Mouse (Mus musculus): Measurements from ENCODE around the gene Hs2st1. TPM values are rescaled to one million over a fixed set of nuclear protein-coding genes. Genes with fewer than 3 reads are reported as not detected.

The Hs2st1 gene
- total RNA-seq, 2 experiments from 2014 or later, result 11.9 to 12.6 TPM

DNA sequence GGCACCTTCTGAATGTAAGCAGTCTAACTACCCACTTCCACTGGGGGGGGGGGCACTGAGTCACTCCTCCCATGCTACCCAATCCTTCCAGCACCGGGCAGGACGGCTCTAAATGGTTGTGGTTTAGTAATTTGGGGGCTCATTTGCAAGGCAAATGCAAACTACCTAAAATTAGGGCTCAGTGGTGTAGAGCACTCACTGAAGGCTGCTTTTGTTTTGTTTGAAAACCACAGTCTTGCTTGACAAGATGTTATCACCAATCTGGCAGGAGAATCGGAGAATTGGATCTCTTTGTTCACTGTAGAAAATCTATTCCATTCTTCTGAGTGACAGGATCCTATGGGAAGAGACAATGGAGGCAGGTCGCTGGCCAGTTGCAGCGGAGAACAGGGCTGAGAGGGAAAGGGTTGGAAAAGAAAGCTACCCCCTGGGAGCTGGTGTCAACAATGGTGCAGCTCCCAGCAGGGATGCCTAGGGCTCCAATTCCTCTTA is 158.9 kb downstream of the Hs2st1 start:
- intact Hi-C loops (cut with DNase I), result no loop called here
- DNase-seq, result no peak

GRCm38 (mm10) chr3:144408953-144409352 is 161.0 kb downstream of the Hs2st1 start:
- intact Hi-C loops (cut with DNase I), result no loop called here

GRCm38 (mm10) chr3:144405331-144405730 is 164.7 kb downstream of the Hs2st1 start:
- intact Hi-C loops (cut with DNase I), result no loop called here
- DNase-seq, result no peak

More at GRCm38 (mm10) chr3:144408953-144409352, 161.0 kb downstream of the Hs2st1 start:
- DNase-seq, result no peak

DNA sequence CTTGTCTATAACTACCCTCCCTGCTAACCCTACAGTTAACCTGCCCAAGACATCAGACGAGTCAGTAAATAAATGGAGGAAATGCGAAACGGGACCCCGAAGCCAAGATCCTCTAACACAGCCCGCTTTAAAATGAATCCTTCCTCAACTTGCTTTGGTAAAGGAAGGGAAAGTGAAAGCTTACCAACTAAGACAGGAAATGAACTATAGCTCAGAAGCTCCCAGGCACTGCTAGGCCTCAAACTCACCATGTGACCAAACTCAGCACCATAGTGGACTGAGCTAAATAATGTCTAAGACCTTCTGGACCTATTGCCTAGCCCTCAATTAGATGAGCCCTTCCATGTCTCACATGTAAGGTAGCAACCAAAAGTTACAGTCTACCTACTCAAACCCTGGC is 168.7 kb downstream of the Hs2st1 start:
- intact Hi-C loops (cut with DNase I), result no loop called here
- DNase-seq, result no peak

- intact Hi-C loops (cut with DNase I), result no loop called here
- no peak for DNase-seq
These were observed 169.1 kb downstream of the Hs2st1 start for GRCm38 (mm10) chr3:144400870-144401269.

DNA sequence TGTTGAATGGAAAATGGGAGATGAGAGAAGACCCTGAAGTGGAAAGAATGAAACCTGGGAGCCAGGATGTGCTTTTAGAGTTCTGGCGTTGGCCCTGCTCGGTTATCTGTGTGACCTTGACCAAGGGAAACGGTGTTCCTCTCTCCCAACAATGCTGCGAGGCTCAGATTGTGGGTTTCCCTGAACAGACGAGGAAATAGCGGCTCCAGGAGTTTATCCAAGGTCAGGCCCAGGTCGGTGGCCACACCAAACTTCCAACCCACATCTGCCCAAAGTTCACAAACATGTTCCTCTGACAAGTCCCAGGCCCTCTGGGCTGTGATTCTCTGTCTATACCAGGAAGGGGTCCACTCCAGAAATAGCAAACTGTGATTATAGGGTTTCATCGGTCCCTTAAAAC is 169.6 kb downstream of the Hs2st1 start:
- intact Hi-C loops (cut with DNase I), result no loop called here
- peak in 1 of 2 experiments; percentile 11 for DNase-seq

GRCm38 (mm10) chr3:144399358-144400096 is 170.5 kb downstream of the Hs2st1 start:
- intact Hi-C loops (cut with DNase I), result loop anchor here (5.0 to 10.0 kb wide), 3 partner anchors 37 to 805 kb away; partner anchors contain the start of gene Lmo4
- peak; percentile 86 to 92 for DNase-seq

- intact Hi-C loops (cut with DNase I), result loop anchor here (5.0 to 10.0 kb wide), 3 partner anchors 36 to 803 kb away; partner anchors contain the start of gene Lmo4
- DNase-seq, result no peak
These were observed 171.8 kb downstream of the Hs2st1 start for GRCm38 (mm10) chr3:144398166-144398565.

GRCm38 (mm10) chr3:144396478-144396877 is 173.5 kb downstream of the Hs2st1 start:
- DNase-seq, result no peak
- intact Hi-C loops (cut with DNase I), result loop anchor here (5.0 to 10.0 kb wide), 3 partner anchors 34 to 802 kb away; partner anchors contain the start of gene Lmo4

DNA sequence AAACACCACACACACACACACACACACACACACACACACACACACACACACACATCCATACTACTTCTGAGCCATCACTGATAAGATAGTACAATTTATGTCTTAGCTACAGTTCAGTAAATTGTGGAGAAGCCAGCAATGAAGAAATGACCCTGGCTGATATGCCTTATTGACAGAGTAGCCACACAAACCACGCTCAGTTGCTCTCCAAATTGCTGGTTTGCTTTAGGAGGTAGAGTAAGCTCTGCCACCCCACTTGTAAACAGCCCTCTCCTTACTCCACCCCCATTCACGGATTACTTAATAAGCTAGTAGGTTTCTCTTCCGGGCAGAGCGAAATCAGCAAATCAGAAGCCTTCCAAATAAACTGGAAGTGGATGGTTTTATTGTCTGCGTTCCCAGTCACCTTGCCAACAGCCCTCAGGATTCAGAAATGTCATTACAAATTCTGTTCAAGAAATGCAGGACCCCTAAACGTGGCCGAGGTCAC is 175.5 kb downstream of the Hs2st1 start:
- no peak for DNase-seq
- intact Hi-C loops (cut with DNase I), result loop anchor here (10.0 kb wide), 1 partner anchor 800 kb away; no protein-coding TSS in a partner anchor

DNA sequence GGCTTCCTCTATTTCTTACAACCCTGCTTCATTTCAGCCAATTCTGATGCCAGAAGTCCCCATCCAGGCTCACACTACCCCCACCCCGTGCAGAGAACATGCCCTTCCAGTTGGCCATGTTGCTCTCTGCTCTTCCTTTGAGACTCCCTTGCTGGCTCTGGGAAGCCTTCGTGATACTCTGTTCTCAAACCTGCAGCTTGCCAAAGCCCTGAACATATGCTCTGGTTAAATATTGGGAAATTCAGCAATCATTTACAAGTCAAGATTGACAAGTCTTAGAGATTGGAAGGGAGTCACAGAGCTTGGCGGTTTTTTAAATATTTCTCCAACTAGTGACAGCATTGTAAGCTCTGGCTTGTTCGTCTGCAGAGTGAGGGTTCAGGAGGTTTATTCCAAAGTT is 183.5 kb downstream of the Hs2st1 start:
- no peak for DNase-seq
- intact Hi-C loops (cut with DNase I), result loop anchor here (10.0 kb wide), 1 partner anchor 142 kb away; no protein-coding TSS in a partner anchor

DNA sequence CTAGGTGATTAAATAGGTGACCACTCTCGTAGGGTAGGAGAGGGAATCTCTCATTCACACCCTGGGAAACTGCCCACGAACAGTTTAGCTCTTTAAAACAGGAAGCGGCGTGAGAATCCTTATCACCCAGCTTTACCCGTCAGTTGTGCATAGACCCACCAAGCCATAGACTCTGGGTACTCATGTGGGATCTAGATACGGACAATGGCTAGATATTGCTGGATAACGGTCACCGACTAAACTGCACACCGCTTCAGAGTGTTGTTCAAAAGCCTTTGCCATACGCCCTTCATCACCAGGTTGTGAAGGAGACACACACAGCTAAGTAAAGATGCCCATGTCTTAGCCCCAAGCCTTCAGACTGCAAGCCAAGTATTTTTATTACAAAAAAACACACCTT is 185.3 kb downstream of the Hs2st1 start:
- intact Hi-C loops (cut with DNase I), result loop anchor here (5.0 to 10.0 kb wide), 2 partner anchors 140 to 182 kb away; no protein-coding TSS in a partner anchor
- DNase-seq, result no peak

- intact Hi-C loops (cut with DNase I), result loop anchor here (5.0 to 10.0 kb wide), 2 partner anchors 137 to 179 kb away; no protein-coding TSS in a partner anchor
- no peak for DNase-seq
These were observed 188.5 kb downstream of the Hs2st1 start for GRCm38 (mm10) chr3:144381431-144381980.

- peak; percentile 80 to 84 for DNase-seq
- intact Hi-C loops (cut with DNase I), result loop anchor here (5.0 to 10.0 kb wide), 2 partner anchors 136 to 179 kb away; no protein-coding TSS in a partner anchor
These were observed 189.1 kb downstream of the Hs2st1 start for GRCm38 (mm10) chr3:144380921-144381320.

- DNase-seq, result no peak
- intact Hi-C loops (cut with DNase I), result loop anchor here (5.0 to 10.0 kb wide), 2 partner anchors 135 to 178 kb away; no protein-coding TSS in a partner anchor
These were observed 190.2 kb downstream of the Hs2st1 start for GRCm38 (mm10) chr3:144379801-144380200.

Other genes starting within 250 kb of the Hs2st1 start
- 100 to 1,000 TPM; 169 to 176 TPM for gene Selenof, start 123 bp upstream of the Hs2st1 start, total RNA-seq (2021)
- gene Sh3glb1, start 150.2 kb upstream of the Hs2st1 start, total RNA-seq (2021), result 100 to 1,000 TPM; 292 to 300 TPM
- 1 to 10 TPM; 2.2 to 2.8 TPM for gene Clca3a1, start 190.8 kb upstream of the Hs2st1 start, total RNA-seq (2021)
- gene Clca3a2, start 249.3 kb upstream of the Hs2st1 start, total RNA-seq (2021), result under 1 TPM; 0.31 to 0.59 TPM